Mouse (Mus musculus) E14TG2a.4 (cell line): ENCODE measurements at regions not wholly inside any gene's neighbourhood (a gene's known extent, or its start where the extent isn't known, plus 50 kb on each side); places are given as distances from the start of the nearest gene placed in this dataset.

Source experiments
- CTCF ChIP-seq: conservative IDR thresholded peaks from 2 replicates; pipeline ENCODE4 v1.5.1; 2014; ENCODE audit warnings: low read length
- POU5F1 ChIP-seq: IDR thresholded peaks from 2 replicates; pipeline ENCODE4 v1.6.1; 2014; ENCODE audit warnings: low read length, borderline replicate concordance

DNA sequence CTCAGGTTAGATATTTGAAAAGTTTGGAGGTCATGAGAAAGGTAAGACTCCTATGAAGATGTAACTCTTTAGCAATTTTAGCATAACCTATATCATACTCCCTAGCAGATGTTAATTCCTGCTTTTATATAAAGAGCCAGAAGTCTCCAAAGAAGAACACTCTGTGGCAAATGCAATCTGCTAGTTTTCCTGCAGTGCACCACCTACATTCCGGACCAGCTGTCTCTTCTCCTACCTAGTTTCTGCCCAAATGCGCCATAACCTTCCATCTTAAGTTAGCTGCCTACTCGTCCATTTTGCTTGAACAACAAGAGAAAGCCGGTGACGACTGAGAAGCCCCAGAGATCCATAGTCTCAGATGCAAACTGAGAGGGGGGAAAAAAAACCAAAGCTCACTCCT, 124.5 kb upstream of the Hmga2 start:
- no peak for TF ChIP-seq CTCF
- no peak for TF ChIP-seq POU5F1
